Mouse (Mus musculus): ENCODE results near the gene Tpcn1.
A peak's percentile ranks its signal among the peaks of the same experiment; 100 is the strongest.

Tpcn1 gene

DNA sequence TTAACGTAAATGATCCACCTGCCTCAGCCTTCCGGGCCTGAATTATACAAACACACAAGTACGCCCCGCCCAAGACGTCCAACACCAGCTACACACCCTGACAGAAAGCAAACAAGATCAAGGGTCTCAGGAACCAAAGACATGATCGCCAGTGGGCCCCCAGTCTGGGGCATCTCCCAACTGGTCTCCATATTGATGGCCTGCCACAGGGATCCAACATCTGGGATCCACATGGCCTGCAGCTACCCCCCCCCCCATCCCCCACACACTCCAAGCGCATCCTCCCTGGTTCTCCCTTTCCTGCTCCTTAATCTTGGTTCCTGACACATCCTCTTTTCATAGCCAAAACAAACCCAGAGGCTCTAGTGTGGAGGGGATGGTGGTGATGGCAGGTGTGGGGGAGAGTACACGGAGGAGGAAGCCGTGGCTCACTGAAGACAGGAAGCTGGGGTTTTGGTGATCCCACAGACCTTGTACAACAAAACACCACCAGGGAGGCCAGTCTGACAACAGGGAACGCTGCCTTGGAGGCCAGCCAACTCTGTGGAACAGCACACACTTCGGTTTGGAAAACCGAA lies 9.9 kb downstream of the Tpcn1 start:
- peak; percentile 56 to 63 for DNase-seq

DNA sequence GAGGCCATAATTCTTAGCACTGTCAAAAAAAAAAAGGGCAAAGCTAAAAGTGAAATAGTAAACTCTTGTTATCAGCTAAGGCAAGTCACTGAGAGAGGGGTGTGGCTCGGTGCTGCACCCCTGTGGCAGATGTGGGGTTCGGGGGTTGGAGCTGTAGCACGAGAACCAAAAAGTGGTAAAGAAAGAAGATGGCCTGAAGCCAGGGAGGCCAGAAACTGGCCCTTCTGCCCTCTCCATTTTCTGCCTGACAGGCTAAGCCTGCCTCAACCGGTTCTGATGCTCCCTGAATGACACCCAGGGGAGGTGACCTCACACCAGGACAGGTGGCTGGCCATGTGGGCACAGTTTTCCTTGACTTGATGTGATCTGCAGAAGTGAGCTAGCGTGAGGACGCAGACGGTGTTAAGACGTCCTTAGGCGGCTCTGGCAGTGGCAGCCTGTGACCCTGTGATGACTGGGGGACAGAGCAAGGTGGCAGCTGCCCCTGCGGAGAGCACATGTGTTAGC lies 10.5 kb downstream of the Tpcn1 start:
- peak; percentile 52 to 56 for DNase-seq

DNA sequence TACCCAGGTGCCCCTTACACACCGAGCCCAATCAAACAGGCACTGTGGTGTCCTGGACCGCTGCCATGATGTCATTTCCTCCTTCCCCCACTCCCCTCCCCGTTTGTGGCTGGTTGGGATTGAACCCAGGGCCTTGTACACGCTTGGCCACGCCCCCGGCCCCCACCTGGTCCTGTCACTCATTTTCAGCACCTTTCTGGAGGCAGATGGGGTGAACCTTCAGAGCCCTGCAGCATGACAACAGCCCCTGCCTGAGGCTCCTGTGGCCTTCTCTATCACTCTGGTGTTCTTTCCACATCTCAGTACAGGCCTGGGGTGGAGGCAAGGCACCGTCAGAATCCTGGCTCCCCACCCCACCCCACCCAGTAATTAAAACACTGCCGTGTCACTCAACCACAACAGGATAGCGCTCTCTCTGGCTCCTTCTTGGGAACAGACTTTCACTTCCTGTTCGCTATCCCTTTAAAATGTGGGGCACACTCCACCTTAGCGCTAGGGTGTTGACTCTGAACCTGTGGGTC lies 11.6 kb downstream of the Tpcn1 start:
- DNase-seq = no peak

DNA sequence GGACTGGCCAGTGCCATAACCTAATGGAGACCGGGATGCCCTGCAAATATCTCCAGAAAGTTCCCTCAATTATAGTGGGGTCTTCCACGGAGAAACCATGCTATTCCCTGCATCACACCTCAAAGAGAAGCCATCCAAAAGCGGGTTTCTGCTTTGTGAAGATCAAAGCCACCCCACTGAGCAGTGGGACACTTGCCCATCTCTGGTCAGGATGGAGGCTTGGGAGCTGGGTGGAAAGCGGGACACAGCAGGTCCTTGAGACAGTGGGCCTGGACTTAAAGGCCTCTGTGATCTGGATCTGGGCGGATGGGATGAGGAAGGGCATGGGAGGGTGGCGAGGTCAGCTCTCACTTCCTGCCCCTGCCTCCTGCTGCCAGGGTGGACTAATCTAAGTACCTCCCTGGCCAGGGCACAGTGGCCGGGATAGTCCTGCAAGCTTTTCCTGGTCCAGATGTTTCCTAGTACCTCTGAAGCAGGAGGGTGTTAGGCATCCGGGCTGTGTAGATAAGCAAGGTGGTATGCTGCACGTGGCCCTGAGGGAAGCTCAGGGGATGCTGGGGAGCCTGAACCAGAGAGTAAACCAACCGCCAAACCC lies 13.9 kb downstream of the Tpcn1 start:
- no peak for DNase-seq

DNA sequence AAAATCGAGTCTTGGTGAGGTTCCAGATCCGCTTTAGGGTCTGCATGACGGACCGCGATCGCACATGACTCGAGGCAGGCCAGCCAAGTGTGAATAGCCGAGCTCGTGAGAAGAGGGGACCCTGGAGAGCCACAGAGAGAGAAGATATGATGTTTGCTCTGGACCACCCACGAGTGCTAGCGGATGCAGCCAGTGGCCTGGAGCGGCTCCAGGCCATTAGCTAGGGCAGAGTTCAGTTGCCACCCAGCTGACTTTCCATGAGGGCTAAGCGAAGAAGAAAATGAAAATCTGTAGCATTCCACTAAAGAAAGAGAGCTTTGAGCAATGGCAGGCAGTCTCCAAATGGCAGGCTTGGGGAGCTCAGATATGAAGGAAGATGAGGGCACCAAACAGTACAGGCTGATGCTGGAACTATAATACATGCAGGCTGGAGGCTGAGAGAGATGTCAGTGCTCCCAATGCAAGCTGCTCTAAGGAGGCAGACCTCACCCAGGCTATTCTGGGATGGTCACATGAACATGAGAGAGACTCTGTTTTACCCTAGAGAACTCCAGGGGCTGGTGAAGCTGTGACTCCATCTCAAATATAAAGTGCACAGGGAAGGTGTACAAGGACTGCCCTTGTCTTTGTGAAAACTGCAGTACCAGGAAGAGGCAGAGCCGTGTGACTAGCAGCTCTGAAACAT lies 17.3 kb downstream of the Tpcn1 start:
- DNase-seq = no peak

DNA sequence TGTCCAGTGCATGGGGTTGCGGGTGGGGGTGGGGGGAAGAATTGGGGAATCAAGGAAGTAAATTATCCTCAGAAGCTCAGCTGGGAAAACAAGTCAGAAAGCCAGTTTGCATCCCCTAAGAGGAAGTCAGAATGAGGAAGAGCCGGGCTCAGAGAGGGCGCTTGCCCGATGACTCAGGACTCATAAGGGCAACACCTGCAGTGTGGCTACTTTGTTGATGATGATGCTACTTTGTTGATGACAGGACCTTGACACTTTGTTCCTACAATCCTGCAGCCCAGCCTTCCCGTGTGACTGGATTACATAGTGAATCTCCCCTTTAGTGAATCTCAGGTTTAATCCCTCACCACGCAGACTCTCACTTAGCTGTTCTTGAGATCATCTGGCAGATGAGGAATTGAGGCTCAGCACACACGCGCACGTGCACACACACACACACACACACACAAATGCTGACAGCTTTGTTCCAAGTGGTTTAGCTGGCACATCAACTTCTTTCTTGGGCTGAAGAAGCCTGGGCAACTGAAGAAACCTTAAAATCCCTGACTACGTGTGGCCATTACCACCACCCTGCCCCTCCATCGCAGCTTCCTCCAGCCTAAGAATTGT lies 18.1 kb downstream of the Tpcn1 start:
- DNase-seq = no peak

DNA sequence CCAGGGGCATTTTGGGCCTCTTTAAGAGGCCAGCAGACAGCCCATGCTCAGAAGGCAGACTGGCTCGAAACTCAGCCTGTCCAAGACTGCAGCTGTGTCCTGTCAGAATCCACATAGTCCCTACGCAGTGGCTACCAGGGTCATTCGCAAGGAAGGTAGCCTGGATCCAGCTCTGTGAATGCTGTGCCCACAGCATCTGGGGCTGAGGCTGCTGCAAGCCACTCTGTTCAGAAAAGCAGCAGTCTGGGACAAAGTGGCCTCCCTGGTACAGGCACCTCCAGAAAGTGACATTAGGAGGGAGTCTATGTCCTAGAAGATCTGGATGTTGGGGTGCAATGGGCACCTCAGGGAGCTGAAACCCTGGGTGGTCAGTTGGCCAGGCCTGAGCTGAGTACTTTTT lies 18.7 kb downstream of the Tpcn1 start:
- no peak for DNase-seq

DNA sequence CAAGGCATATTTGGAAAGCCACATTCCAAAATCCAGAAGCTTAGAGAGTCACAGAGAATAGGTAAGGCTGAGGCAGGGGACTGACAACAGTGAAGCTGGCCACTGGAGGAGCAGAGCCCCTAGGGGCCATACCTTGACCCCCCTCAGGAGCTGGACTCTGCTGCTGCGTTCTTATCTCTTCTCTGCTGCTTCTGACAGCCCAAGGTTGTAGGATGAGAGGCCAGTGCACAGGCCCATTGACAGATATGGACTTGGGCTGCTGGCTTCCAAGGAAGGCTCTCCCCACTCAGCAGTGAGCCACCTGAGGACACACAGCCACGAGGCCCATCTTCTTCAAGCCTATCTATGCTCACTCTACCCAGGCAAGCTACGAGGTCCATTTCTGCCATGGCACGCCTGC lies 19.5 kb downstream of the Tpcn1 start:
- DNase-seq = no peak

DNA sequence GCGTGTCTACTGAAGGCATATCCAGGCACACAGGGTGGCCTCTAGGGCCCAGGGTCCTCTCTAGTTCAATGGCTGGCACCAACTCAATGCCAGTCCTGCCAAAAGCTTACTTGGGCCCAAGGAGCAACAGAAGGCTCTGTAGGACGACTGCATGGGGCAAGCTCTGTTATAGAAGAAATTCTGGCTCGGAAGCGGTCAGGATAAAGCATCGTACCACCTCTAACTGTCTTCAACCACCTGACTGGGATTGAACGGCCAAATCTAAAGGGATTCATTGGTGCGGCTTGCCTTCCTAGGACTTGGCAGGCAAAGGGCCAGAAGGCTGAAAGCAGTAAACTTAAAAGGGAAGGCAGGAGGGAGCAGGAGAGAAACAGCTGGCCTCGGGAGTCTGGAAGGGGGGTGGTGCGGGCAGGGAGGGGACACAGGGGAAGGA lies 20.1 kb downstream of the Tpcn1 start:
- DNase-seq = no peak

DNA sequence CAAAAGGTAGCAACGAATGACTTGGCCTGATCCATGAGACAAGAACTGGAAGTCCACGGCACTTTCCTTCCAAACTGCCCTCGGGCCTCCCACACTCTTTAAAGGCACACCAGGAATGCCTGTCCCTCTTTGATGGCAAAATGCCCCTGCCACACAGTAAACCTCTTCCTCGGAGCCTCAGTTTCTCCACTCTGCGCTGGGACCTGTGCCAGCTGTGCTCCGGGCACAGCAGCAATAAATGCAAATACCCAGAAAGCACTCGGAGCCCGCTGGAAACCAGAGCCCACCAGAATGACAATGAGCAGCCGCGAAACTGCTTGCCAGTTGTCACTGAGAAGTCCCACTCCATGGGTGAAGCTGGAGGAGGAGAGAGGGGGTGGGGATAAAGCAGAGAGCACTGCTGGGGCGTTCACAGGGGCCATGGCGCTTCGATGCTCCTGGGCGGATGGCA lies 20.7 kb downstream of the Tpcn1 start:
- no peak for DNase-seq

DNA sequence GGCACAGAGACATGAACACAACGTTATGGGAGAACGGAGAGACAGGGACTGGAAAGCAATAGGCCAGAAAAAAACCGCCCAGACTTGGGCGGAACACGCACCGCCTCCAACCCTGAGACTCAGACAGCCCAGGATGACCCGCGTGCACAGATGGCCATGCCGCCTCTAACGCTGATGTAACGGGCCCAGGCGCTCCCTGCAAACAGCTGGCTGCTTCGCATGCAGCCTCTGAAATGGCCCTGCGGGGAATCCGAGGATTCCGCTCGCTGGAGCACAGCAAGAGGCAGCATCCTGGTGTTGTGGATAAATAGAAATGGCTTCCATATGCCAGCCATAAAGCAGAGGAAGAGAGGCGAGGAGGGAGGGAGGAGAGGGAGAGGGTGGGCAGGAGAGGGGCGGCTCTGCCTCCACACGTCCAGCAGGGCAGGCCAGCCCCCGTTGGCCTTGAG lies 21.2 kb downstream of the Tpcn1 start:
- DNase-seq = no peak

DNA sequence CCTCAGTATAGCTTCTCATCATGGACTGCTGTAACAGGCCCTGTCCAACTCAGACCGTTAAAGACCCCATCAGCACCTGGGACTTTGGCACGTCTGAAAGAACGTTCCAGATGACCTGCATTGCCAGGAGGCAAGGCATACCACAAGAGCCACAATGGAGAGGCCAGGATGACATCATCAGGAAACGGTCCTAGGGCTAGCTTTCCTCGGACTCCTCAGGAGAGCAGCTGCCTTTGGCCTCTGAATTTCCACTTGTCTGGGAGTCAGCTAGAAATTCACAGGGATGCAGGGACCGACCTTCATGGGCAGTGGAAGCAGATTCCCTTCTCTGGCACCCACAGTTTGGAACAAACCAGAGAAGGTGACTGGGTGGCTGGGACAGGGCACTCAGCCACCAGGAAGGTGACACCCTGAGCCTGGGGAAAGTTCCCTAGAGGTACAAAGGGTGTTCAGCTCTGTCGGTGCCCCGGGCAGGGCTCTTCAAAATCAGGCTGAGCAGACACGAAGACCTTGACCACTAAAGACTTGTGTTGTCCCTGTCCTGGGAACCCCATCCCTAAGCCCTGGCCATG lies 21.7 kb downstream of the Tpcn1 start:
- no peak for DNase-seq

DNA sequence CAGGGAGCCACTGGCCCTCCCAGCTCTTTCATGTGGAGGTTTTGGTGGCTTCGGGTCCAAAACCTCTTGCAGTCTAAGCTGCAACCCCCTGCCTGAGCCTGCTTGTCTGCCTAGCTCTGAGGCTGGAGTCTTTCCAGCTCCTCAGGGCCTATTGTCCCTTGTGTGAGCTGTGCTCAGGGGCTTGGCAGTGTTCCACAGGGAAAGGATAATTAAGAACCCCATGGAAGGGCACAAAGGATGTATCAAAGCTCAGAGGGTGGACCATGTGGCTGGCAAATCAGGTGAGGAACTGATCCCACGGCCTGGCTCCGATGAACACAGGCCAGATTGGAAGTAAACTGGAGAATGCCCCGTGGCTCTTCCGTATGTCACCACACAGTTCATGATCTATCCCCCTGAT lies 22.4 kb downstream of the Tpcn1 start:
- no peak for DNase-seq

DNA sequence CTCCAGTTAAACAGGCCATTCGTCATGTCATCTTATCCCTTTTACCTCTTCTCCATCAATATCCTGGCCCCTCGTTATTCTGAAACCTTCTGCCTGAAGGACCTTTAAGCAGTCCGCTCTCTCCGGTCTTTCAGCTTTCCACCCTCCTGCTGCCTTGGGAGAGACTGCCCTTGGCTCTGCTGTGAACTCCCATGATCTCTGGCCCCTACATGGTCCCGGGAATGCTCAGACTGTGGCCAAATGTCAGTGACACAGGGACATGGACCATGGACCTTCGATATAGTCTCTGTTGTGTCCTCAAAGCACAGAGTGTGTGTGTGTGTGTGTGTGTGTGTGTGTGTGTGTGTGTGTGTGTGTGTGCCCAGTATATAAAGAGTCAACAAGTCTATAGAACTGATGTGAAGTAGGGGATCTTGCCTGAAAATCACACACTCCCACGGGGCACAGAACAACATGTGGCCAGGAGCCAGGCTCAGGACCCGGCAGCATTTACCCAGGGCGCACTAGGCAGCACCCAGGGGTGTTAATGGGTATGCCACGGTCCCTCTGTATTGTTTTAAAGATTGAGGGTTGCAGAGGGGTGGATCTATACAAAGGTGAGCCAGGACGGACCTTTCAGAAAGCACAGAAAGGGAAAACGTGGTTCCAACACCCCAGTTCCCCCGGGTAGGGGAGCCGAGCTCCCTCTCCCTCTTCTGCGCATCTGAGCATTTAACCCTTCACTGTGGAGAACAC lies 23.1 kb downstream of the Tpcn1 start:
- DNase-seq = no peak

DNA sequence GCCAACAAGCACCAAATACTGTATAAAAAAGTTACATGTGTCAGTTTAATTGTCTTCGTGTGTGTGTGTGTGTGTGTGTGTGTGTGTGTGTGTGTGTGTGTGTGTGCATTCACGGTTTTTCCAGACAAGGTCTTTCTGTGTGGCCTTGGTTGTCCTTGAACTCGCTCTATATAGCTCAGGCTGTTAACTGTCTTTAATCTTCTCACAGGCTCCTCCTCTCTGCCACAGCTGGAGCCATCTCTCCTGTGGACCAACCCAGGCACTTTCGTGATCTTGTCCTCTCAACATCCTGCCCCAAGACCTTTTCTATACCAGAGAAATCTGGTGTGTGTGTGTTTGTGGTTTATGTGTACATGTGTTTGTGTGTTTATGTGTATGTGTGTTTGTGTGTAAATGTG lies 24.6 kb downstream of the Tpcn1 start:
- DNase-seq = no peak

DNA sequence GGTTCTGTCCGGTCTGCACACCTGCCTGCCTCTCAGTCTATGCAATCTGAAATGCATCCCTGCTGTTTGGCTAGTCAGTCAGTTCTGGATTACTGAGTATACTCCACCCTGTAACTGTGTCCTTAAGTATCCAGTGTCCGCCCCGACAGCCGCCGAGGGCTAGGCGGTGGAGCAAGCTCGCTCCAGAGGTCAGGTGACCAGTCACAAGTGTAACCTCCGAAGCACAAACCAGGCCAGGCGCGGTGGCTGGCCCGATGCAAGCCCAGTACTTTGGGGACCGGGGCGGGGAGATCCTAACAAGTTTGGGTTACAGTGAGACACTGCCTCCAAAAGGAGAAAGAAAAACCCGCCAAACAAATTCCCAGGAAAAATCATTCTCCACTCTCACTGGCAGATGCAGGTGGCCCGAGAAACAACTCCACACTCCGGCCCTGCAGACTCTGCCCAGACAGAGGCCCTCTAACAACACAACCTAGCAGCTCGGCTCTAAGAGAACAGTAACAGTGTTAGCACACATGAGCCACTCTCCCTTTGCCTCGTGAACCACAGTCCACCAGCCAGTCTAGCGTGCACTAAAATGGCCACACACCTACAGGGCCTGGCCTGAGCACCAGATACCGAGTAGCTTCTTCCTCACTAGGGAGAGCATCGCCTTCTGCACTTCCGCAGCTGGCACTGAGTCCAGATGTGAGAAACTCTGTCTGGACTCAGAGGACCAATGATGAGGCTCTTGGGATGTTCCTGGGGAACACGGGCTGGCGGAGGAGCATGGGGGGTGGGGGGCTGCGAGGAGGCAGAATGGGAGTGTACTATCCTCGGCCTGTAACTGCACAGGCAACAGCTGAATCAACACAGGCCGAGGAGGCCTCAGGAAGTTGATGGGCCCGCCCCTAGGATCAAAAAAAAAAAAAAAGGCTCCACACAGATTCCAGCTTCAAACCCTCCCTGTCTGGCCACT lies 25.2 kb downstream of the Tpcn1 start:
- no peak for DNase-seq

DNA sequence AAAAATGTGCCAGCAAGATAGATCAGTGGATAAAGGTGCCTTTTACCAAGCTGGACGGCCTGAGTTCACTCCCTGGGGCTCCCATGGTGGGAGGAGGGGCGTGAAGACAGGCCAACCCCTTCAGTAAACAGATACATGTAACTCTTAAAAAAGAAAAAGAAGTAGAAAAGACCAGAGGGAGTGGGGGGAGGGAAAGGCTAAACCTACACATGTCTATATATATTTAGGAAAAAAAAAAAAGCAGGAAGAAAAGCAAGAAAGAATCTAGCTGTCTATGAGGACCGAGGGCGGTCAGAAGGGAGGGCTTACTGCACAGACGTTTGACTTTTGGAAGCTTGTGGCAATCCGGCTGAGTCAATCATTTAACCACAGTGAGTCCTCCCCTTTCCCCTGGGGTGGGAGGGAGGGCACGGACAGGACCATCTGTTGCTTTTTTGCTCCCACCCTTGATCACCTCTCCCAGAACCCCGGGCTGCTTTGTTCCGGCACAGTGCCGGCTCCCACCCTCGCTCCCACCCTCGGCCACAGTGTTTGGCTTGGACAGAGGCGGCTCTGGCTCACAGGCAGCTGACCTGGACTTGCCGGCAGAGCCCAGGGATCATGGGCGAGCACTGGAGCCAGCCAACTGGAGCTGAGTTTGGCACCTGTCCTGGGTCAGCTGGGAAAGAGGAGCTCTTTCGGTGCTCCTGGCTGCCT lies 27.7 kb downstream of the Tpcn1 start:
- no peak for DNase-seq

DNA sequence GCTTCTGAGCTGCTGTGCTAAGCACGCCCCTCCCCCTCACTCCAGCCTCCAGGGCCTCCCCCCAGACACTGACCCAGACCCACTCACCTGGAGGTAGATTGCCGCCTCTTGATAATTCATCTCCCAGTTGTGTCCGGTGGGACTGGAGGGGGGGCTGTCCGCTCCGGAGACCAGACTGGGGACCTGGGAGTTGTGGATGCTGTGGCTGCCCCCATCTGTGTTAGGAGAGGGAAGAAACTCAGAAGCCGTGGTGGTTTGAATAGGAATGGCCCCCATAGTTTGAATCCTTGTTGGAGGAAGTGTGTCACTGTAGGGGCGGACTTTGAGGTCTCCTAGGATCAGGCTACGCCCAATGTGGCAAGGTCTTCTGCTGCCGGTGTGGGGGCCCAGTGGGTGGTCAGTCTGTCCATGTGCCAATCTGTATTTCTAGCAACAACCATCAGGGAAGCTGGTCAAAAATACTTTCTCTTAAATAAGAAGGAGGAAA lies 28.3 kb downstream of the Tpcn1 start:
- DNase-seq = no peak

DNA sequence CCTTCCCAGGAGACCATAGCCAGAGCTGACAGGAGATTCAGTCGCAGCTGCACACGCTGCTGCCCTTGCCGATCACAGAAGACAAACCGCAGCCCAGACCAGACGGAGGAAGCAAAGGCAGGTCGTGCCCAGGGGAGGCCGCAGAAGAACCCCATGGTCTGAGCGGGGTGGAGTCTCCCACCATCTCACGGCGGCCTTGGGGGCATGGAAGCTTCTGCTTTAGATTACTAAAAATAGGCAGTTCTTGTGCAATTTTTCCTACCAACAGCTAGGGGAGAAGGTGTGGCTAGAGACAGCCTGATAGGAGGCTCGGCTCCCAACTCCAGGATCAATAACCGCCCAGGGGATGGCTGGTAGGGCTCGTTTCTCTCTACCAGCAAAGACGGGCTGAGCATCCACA lies 29.7 kb downstream of the Tpcn1 start:
- peak; percentile 35 to 36 for DNase-seq

DNA sequence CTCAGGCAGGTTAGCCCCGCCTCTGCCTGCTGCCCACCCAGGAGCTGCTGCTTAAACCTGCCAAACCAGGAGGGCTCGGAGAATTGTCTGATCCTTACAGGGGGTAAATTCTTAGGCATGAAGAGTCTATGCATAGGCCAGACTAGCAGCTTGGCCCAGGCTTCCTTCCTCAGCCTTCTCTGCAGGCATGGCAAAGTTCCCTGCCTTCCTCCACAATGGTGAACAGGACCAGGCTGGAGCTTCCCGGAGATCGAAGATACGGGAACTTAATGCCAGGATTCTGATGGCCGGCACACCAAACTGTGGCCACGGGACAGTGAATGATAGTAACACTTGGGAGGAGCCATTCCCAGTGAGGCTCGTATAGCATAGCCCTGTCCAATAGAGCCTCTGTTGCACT lies 30.4 kb downstream of the Tpcn1 start:
- DNase-seq = no peak

Measured in B cell, adult 2 months (primary cell).